Mouse (Mus musculus): ENCODE measurements around the gene Mageh1.
"Not testable (repeated sequence)": the region's sequence is repeated elsewhere in the genome, so short reads cannot be mapped to it uniquely, and the experiment has no call there.

Mageh1 gene

GRCm38 (mm10) chrX:153037087-153037971 is at the start of gene Mageh1:
Gene Mageh1 (minus strand): TSS chrX:153037575.
- DNase-seq (ENCODE audit: low read depth, low spot score): peak; percentile 57

- DNase-seq (ENCODE audit: low read depth, low spot score): not testable (repeated sequence)
Observed at GRCm38 (mm10) chrX:153037972-153038744, 783 bp upstream of the Mageh1 start.

- not testable (repeated sequence) for DNase-seq (ENCODE audit: low read depth, low spot score)
Observed at GRCm38 (mm10) chrX:153031547-153031946, 5.8 kb downstream of the Mageh1 start.

- not testable (repeated sequence) for DNase-seq (ENCODE audit: low read depth, low spot score)
Observed at GRCm38 (mm10) chrX:153025709-153026108, 11.7 kb downstream of the Mageh1 start.

- not testable (repeated sequence) for DNase-seq (ENCODE audit: low read depth, low spot score)
Observed at GRCm38 (mm10) chrX:153025255-153025654, 12.1 kb downstream of the Mageh1 start.

GRCm38 (mm10) chrX:153007685-153008047 is 29.7 kb downstream of the Mageh1 start:
- DNase-seq (ENCODE audit: low read depth, low spot score): no peak

GRCm38 (mm10) chrX:153007021-153007684 is 30.2 kb downstream of the Mageh1 start:
- DNase-seq (ENCODE audit: low read depth, low spot score): no peak

- no peak for DNase-seq (ENCODE audit: low read depth, low spot score)
Observed at GRCm38 (mm10) chrX:153006387-153006841, 31.0 kb downstream of the Mageh1 start, which contains the start of gene Usp51. Gene Usp51 (plus strand): TSS chrX:153006469.

- not testable (repeated sequence) for DNase-seq (ENCODE audit: low read depth, low spot score)
Observed at GRCm38 (mm10) chrX:152996105-152996504, 41.3 kb downstream of the Mageh1 start.

- not testable (repeated sequence) for DNase-seq (ENCODE audit: low read depth, low spot score)
Observed at GRCm38 (mm10) chrX:152989852-152990251, 47.5 kb downstream of the Mageh1 start.

Data from skeletal muscle tissue, adult 2 months (tissue).